Mouse (Mus musculus) C2C12 (cell line): Measurements from ENCODE around the gene Ppat.

ENCODE experiments used
- CEBPB ChIP-seq: IDR thresholded peaks from one replicate; pipeline ENCODE4 v1.6.1; 2011; ENCODE audit warnings: low read depth, mild to moderate bottlenecking, control low read depth, moderate library complexity
- CTCF ChIP-seq: IDR thresholded peaks from one replicate; pipeline ENCODE4 v1.5.1; 2011; ENCODE audit not compliant: control insufficient read depth, insufficient read depth, insufficient read length
- USF1 ChIP-seq: IDR thresholded peaks from one replicate; pipeline ENCODE4 v1.6.1; 2011; ENCODE audit warnings: low read depth, mild to moderate bottlenecking, control low read depth, moderate library complexity

GRCm38 (mm10) chr5:76876106-76876758 lies 75.1 kb downstream of the Ppat start:
- no peak for TF ChIP-seq CEBPB
- no peak for TF ChIP-seq USF1
- no peak for TF ChIP-seq CTCF
